Mouse (Mus musculus): ENCODE measurements at regions not wholly inside any gene's neighbourhood (a gene's known extent, or its start where the extent isn't known, plus 50 kb on each side); places are given as distances from the start of the nearest gene placed in this dataset.
A peak's percentile ranks its signal among the peaks of the same experiment; 100 is the strongest.
"Not testable (repeated sequence)": the region's sequence is repeated elsewhere in the genome, so short reads cannot be mapped to it uniquely, and the experiment has no call there.

DNA sequence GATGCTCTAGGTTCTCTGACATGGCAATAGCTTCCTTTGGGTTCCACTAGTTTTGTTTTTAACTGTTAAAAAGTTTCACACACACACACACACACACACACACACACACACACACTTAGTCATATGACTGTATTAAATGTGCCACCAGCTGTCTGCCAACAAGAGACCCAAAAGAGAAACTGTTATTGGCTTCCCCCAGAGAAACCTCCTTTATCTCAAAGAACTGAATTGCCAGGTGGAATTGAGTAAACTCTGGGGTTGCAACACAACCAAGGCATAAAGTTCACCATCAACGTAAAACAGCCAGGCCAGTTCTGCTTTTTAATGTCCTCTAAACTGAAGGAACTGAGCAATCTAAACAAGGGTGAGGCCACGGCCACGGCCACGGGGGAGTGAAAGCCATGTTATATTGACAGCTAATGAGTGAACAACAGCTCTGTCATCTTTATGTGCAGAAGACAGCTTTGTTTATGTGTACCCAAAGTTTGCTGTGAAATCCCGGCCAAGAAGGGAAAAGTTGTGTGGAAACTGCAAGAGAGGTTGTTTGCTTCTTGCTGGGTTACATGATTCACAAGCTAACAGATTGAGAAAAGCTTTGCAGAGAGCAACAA lies 69.3 kb downstream of the Btg1 start:
- peak; percentile 26 for DNase-seq (ENCODE audit: low read depth, low spot score)

DNA sequence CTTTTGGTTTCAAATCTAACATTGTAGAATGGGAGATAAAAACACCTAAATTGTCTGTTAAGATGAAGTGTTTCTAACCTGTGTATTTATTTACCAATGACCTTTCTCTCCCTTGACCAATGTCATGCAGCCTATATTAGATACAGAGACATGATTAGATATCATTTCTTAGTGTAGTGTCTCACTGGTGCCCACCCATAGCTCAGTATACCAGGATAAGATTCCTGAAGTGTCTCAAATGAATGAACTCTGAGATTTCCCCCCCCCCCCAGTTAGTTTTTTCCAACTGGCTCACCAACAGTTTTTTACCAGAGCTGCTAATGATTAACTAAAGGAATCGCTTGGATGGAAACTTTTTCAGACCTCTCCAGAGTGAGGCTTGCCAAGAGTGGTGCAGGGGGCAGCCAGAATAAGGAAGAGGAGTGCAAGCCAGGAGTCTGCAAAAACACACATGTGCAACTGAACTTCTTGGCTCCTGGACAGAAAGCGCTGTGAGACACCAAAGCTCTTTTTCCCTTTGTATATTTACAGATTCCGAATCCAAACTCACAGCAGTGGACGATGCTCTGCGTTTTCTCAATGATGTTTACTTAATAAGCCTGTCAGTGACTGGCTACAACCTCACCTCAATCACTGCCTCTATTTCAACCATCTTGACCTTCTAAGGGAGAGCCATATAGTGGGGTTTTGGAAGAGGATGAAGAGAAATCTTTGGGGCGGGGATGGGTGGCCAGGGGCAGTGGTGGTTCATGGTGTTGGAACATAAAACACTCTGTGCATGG lies 70.0 kb downstream of the Btg1 start:
- peak; percentile 59 for DNase-seq (ENCODE audit: low read depth, low spot score)

DNA sequence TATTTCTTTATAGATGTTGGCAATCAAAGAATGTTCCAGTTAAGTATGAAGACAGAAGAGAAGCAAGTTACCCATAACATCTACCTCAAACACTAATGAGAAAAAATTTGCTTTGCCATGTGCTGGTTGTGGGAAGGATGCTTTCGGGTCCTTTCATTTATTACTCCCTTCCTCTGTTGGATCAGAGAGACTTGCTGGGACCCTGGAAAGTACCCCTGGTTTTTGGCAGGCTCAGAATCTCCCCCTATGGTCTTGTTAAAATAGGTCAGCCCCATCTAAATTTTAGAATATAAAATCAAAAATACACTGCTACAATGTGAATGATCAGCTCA lies 70.6 kb downstream of the Btg1 start:
- DNase-seq (ENCODE audit: low read depth, low spot score): no peak

DNA sequence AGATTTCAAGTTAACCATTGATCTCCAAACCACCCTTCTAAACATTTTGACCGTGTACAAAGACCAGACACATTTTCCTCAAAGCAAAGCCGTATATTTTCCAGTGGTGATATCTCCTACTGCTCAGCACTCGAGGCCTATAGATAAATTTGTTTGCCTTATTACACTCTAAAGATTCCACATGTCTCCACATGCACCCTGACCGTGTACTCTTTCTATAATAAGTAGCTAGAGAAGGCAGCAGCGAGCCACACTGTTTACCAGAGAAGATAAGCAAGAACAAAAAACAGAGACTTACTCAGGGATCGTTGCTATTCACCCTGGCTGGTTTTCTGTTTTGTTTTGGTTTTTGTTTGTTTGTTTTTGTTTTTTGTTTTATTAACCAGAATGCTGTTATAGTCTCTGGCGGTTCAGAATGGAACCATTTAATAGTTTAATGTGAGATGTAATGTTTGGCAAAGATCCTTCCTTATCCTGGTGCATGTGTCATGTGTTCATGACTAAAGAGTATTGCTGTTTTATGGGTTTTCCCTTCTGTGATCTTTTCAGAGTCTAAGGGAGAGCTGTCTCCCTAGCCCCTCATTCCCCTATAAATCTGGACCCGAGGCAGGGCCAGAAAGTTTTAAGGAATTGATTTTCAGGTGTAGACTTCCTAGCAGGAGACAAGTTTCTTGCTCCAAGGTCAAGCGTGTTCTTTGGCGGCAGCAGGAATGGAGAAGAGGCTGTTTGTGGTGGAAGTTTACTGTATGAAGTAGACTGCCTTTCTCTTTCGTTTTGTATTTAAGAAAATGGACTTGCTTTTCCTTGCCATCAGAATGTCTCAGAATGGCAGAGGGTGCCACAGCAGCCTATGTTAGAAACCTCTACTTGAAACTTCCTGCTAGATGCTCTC lies 73.4 kb downstream of the Btg1 start:
- no peak for DNase-seq (ENCODE audit: low read depth, low spot score)

DNA sequence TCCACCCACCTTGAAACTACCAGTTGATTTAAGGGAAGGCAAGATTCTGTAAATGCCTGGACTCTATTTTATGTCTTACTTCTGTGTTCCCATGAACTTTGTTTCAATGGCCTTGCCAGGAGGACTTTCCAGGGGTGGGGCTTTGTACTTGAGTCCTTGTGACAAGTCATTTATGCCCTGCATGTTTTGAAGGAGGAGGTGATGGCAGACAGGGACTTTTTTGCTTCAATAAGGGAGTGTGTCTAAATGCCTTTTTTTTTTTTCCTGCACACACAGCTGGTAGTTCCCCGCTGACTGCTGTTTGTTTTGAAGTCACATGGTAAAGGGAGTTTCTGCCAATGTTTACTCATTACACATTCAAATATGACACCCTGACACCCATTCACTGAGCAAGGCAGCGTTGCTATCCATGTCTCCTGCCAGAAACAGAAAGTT lies 74.1 kb downstream of the Btg1 start:
- DNase-seq (ENCODE audit: low read depth, low spot score): no peak

DNA sequence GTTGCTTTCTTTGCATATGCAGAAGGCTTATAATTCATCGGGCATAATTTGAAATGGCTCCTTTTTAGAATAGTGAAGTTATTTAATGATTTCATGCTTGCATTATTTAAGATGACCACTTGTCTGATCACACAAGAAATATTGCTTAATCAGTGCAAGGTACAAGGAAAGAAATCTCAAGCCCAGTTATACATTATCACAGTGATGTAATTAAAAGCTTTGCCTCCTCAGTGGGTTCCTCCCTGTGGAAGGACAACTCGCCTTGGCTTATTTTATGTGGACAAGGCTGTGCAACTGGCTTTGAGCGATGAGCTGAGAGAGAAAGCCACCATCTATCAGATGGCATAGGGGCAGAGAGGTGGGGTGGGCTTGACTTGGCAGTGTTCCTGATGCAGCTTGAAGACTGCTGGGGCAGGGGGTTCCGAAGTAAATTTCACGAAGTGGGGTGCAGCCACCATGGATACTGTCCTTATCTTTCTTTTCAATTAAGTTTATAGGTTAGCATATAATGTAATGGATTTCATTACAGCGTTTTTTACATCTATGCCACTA lies 74.6 kb downstream of the Btg1 start:
- no peak for DNase-seq (ENCODE audit: low read depth, low spot score)

DNA sequence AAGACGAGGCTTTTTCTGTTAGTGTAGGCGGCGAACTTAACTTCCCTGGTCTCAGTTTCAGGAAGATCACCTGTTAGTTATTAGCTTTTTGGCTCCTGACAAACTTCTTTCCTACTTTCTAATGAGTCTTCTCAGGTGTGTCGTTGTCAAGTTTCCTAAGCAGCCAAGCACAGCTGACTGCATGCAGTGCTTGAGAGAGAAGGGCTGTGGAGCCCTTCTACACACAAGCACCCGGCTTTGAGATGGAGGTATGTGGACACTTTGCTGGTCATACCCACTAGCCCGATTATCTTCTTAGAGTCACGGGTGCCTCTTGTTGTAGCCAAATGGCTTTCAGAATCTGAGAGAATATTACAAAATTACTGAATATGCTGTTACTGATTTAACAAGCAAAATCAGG lies 76.0 kb downstream of the Btg1 start:
- no peak for DNase-seq (ENCODE audit: low read depth, low spot score)

DNA sequence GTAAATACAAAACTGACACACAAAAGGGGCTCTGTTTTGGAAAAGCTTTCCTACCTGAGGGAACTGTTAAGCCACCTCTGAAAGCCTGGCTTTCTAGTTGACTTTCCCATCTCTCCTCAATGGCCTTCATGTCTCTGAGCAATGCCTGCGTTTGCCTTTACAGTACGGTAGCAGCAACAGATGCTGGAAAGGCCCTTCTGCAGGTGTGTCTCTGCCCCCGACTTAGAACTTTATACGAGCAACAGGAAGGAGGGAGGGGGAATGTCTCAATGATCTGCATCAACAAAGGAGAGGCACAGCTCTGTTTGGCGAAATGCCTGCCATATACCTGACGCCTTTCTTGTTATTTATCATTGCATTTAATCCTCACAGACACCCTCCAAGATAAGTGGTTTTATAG lies 77.0 kb downstream of the Btg1 start:
- DNase-seq (ENCODE audit: low read depth, low spot score): no peak

DNA sequence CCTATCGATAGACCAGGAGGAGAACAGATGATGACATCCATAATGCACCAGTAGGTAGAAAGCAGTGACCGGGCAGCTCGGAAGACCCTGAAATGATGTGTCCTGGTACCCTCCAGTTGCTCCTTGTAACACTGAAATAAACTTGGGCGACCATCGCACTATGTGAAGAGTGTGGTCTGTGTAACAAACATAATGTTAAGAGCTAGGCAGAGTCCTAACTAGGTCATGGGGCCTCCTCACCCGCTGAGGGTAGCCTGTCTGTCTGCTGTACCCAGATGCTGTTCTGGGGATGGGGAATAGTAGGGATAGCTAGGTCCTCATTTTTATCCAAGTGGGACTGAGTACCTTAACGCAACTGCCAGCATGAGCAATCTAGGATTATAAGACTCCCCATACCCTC lies 79.8 kb downstream of the Btg1 start:
- no peak for DNase-seq (ENCODE audit: low read depth, low spot score)

DNA sequence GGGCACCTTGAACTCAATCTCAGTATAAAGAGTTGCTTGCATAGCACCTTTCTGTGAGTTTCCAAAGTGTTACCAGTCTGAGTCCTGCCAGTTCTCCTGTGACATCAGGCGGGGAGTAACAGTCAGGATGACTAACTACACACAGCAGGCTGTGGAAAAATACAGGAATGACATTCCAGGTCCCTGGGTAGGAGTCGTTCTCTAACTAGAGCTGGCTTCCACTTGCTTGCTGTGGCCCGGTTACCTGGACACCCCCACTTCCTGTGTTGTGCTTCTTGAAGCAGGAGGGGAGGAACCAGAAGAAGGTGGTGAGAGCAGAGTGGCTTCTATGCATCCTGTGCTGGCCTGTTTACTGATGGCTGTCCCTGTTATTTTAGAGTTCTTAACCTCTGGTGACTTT lies 81.0 kb downstream of the Btg1 start:
- peak; percentile 87 for DNase-seq (ENCODE audit: low read depth, low spot score)

DNA sequence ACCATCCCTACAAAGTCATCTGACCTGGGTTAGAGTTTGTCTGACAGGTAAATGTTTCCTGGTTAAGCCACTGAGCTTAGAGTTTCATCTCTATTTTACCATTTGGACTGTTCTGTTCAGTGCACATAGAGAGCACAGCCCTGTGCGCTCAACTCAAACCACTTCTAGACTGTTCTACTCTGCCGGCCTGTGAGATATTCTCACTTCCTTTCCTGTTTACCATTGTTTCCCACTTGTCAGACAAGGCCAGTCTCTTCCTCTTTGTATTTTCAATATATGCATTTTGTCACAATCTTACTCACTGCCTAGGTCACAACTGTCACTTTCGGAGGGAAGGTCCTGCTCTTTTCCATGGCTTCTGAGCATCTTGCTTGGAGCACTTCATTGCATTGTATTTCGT lies 89.8 kb downstream of the Btg1 start:
- DNase-seq (ENCODE audit: low read depth, low spot score): no peak

DNA sequence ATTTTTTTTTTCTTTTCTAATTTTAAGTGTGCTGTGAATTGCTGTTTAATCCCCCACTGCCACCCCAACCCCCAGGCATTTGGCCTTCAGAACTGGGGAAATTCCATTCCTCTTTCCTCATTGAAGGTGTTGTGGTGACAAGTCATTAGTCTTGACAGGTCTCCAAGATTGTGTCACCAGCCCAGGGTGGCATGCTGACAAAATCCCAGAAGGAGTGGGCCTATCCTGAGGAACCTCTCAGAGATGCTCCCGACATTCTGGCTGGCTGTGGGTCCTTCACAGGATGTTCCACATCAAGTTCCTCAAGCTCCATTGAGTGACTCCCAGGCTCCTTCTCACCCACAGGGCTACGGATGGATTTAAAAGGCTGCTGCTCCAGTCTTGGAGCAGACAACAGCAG lies 91.7 kb downstream of the Btg1 start:
- DNase-seq (ENCODE audit: low read depth, low spot score): peak; percentile 66

DNA sequence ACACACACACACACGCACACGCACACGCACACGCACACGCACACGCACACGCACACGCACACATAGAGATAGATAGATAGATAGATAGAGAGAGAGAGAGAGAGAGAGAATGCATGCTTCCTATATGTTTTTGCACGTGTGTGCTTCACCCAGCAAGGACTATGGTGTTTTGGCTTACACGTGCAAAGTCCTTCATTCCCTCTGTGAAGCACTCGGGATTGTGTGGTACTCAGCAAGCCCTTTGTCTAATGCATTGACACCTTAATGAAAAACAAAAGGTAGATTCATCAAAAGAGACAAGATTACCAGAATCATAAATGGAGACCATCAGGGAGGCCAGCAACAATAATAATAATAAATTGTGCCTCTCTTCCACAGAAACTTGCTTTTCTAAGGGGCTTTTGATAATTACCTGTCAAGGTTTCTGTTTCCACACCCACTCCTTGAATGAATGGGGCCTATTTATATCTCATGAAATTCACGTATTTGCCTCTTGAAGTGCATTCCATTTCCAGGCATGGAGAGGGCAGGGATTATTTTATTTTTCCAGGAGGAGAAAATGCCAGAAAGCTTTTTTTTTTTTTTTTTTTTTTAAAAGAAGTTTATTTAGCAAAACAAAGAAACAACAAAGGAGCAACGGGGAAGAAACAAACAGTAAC lies 93.0 kb downstream of the Btg1 start:
- DNase-seq (ENCODE audit: low read depth, low spot score): no peak

DNA sequence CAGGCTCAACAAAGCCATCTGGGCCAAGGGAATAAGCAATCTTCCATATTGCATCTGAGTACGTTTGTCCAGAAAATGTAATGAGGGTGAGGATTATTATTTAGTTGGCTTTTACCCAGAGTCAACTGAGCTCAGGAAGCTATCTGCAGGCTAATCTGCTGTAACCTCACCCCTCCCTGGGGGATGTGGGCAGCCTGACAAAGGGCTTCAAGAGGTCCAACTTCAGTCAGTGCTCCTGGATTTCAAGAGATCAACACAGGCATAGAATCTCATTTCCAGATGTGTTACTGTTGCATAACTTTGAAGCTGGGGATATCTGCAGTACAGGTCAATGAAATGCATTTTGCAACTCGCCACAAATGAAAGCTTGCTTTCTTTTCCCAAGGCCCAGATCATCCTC lies 95.2 kb downstream of the Btg1 start:
- DNase-seq (ENCODE audit: low read depth, low spot score): peak; percentile 41

DNA sequence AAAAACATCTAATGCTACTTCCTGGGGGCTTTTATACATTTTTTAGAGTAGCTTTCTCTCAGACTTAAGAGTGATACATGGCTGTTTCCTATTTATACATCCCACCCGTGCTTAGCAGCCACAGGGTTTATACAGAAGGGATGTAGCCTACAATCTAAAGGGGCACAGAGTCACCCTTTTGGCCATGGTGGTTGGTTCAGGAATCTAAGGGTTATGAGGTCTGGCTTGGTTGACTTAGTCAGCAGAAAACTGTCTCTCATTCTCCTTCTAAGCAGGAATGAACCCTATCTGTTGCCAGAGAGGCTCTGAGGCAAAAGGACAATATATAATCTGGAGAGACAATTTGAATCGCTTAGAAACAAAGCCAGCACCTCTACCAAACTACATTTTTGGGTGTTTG lies 97.9 kb downstream of the Btg1 start:
- DNase-seq (ENCODE audit: low read depth, low spot score): no peak

DNA sequence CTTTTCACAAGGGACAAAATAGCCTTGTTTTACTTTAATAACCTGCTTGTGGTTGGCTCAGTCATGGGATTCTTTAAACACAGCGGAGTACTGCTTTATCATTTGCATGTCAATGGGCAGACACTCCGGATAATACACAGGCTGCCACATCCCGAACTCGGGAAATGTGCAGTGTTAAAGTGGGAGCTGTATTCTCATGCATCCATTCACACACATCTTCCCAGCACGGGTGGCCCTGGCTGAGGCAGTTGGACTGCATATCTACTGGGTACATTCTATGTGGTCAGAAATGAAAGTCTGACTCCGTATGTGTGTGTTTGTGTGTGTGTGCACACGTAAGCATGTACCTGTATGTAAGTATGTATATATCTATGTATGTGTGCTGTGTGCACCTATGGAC lies 100.5 kb downstream of the Btg1 start:
- no peak for DNase-seq (ENCODE audit: low read depth, low spot score)

DNA sequence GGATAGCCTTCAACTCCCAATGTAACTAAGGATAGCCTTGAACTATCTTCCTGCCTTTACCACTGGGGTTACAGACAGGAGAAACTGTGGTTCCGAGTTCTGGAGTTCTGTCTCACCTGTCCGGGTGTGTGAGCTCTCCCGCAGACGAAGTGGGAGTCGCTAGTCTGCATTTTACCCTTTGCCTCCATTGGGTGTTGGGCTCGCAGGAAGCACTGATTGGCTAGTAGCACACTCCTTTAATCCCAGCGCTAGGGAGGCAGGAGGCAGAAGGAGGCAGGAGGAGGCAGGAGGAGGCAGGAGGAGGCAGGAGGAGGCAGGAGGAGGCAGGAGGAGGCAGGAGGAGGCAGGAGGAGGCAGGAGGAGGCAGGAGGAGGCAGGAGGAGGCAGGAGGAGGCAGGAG lies 101.9 kb downstream of the Btg1 start:
- DNase-seq (ENCODE audit: low read depth, low spot score): not testable (repeated sequence)

DNA sequence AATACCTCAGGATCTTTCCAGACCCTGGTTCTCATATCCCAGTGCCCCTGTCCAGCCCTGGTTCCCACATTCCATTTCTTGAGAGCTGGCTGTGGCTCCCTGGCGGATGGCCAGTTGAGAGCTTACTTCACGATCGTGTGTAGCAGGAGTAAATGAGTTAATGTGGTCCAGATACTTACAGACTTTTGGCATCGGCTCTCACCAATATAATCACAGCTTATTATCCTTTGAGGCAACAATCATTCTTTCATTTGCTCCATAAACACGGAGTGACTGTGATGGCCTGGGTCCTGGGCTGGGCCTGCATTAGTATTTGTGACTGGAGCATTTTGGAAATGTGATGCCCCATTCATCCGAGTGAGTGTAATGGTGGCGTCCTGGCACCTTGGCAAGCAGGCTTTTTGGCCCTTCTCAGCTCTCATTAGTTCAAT lies 103.5 kb downstream of the Btg1 start:
- DNase-seq (ENCODE audit: low read depth, low spot score): no peak

DNA sequence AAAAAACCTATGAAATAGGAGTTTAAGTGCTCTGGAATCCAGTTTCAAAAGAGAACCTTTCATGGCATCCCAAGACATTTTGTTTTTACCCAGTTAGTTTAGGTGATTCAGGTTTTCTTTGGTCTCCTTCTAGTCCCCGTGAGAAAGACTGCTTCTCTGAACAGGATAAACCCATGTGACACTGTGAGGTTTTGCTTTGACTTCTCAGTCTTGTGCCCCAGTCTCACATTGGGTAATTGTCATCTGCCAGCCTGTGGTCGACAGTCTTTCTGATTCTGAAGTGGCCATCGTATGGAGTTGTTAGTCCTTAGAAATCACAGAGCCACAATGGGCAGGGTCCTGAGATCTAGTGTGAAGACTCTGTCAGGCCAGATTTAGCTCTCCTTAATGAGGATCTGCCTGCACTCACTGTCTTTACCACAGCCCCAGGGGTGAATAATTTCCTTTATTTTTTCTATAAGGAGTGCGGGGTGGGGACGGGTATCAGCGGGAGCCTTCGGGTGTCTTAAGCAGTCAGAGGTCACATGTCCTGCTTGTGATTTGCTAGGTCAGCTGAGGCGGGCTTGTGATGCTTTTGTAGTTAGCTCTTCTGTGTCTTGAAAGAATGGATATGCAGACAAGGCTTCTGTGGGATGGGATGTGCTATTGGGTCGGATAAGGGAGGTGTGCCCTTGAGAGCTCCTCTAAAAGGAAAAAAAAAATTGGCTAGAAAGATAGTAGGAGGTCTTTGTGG lies 104.3 kb downstream of the Btg1 start:
- no peak for DNase-seq (ENCODE audit: low read depth, low spot score)

DNA sequence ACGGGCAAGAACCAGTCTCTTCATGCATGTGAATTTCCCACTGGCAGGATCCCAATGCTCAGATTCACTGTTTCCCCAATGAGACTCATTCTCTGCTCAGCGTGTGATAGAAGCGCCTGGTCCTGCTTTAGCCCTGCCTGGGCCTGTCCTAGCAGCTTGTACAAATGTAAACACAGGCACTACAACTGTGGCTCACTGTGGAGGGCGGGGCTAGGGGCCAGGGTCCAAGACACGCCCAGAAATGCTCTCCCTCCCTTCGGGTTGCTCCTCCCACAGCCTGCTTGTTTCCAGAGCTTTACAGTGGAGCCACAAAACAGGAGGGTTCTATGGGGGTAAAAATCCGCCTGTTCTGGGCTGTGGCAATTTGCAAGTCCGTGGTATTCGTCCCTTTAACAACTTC lies 105.7 kb downstream of the Btg1 start:
- DNase-seq (ENCODE audit: low read depth, low spot score): peak; percentile 46

DNA sequence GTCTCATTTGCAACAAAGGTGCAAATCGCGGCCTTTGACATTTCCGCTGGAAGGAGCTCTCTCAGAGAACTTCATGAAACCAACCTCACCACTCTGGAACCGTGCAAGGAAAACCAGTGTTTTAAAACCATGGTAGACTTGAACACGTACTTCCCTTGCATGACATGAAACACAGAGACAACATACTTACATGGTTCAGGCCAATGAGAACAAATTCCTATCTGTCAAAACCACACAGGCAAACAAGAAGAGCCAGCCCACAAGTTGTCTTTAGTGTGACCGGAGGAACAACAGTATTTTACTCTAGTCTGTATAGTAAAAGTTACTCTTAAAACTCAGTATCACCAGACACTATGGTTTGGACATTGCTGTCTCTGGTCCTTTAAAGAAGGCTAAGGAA lies 106.3 kb downstream of the Btg1 start:
- DNase-seq (ENCODE audit: low read depth, low spot score): no peak

Data from 3T3-L1 (cell line).